Mouse (Mus musculus): ENCODE data around the gene Gm20696.

- TF ChIP-seq CHD2 (IDR thresholded peaks at IDR 0.05; ENCODE audit: low read depth, low read length) (no peak), MAFK (IDR thresholded peaks at IDR 0.05; ENCODE audit: insufficient read depth, low read depth, low read length) (no peak)
Measured at GRCm38 (mm10) chr6:99428961-99429360, 237.6 kb downstream of the Gm20696 start.
